Mouse (Mus musculus) C2C12 (cell line): Measurements from ENCODE around the gene Kdm4b. TPM values are rescaled to one million over a fixed set of nuclear protein-coding genes. Genes with fewer than 3 reads are reported as not detected.

Experiments
- H3K27me3 ChIP-seq: one replicate; pipeline ENCODE4 v1.6.1; 2011; ENCODE audit not compliant: control insufficient read depth, insufficient read depth, insufficient read length
- H3K36me3 ChIP-seq: one replicate; pipeline ENCODE4 v1.6.1; 2011; ENCODE audit not compliant: control insufficient read depth, insufficient read depth
- H3K4me3 ChIP-seq: one replicate; pipeline ENCODE4 v1.5.1; 2011; ENCODE audit warnings: mild to moderate bottlenecking, control low read depth; ENCODE audit not compliant: poor library complexity, insufficient read depth, severe bottlenecking
- H3K79me2 ChIP-seq: one replicate; pipeline ENCODE4 v1.6.1; 2011; ENCODE audit not compliant: control insufficient read depth, insufficient read depth
- H3K79me3 ChIP-seq: one replicate; pipeline ENCODE4 v1.6.1; 2011; ENCODE audit warnings: low read depth, control low read depth
- H3ac ChIP-seq: one replicate; pipeline ENCODE3; 2011; ENCODE audit warnings: low read depth; ENCODE audit not compliant: control insufficient read depth, insufficient read length
- CEBPB ChIP-seq: IDR thresholded peaks from one replicate; pipeline ENCODE4 v1.6.1; 2011; ENCODE audit warnings: low read depth, mild to moderate bottlenecking, control low read depth, moderate library complexity
- CTCF ChIP-seq: IDR thresholded peaks from one replicate; pipeline ENCODE4 v1.5.1; 2011; ENCODE audit not compliant: control insufficient read depth, insufficient read depth, insufficient read length
- FOSL1 ChIP-seq: IDR thresholded peaks from one replicate; pipeline ENCODE4 v1.8.0; 2011; ENCODE audit warnings: mild to moderate bottlenecking, low read length; ENCODE audit not compliant: poor library complexity, insufficient read depth, severe bottlenecking
- MAX ChIP-seq: IDR thresholded peaks from one replicate; pipeline ENCODE4 v1.6.1; 2011; ENCODE audit warnings: mild to moderate bottlenecking, control low read depth
- MYOD1 ChIP-seq: IDR thresholded peaks from one replicate; pipeline ENCODE4 v1.6.1; 2011; ENCODE audit warnings: low read depth; ENCODE audit not compliant: control insufficient read depth, insufficient read length
- MYOG ChIP-seq: IDR thresholded peaks from one replicate; pipeline ENCODE4 v1.6.1; 2011; ENCODE audit not compliant: control insufficient read depth, insufficient read length; ENCODE audit errors: extremely low read depth
- USF1 ChIP-seq: IDR thresholded peaks from one replicate; pipeline ENCODE4 v1.6.1; 2011; ENCODE audit warnings: low read depth, mild to moderate bottlenecking, control low read depth, moderate library complexity
- polyA plus RNA-seq: library from polyadenylated mRNA; unstranded; fragments of >200 nt; fragmentation: generic; extraction: Trizol; gene quantifications from one replicate; pipeline ENCODE4 v1.2.1, GENCODE M21; 2012; ENCODE audit warnings: missing spikeins

Gene Kdm4b
- polyA plus RNA-seq, 1 experiment = 10.1 TPM

DNA sequence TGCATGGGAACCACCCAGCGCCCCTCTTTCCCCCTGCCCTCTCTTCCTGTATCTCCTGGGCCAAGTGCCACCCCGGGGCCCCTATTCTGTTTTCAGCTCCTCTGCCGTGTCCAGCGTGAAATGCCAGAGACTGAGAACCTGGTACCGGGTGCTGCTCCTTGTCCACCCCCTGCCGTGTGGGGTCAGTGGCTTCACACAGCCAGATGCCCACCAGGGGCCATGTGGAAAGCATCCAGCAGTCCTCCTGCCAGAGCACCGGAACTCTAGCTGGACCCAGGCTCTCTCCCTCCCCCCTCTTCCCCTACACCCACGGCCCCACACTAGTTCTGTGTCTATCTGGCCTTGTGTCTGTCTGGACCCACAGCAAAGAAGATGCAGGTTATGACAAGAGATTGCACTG is 81.5 kb downstream of the Kdm4b start:
- H3ac ChIP-seq = no peak overlapping the region
- H3K27me3 ChIP-seq = no peaks in the 10 kb centered on the region
- TF ChIP-seq FOSL1 (no peak), CTCF (no peak), USF1 (no peak), CEBPB (no peak), MAX (no peak), MYOD1 (no peak), MYOG (no peak)
- H3K79me3 ChIP-seq = no peaks in the 10 kb centered on the region
- H3K36me3 ChIP-seq = peaks cover 10% of the 10 kb centered on the region
- no peak overlapping the region for H3K4me3 ChIP-seq
- no peaks in the 10 kb centered on the region for H3K79me2 ChIP-seq

- no peaks in the 10 kb centered on the region for H3K27me3 ChIP-seq
- no peaks in the 10 kb centered on the region for H3K79me3 ChIP-seq
- no peak overlapping the region for H3K4me3 ChIP-seq
- TF ChIP-seq FOSL1 = no peak
- no peak for TF ChIP-seq MYOD1
- no peak for TF ChIP-seq MYOG
- peaks cover 10% of the 10 kb centered on the region for H3K36me3 ChIP-seq
- no peaks in the 10 kb centered on the region for H3K79me2 ChIP-seq
- no peak overlapping the region for H3ac ChIP-seq
These were observed 83.2 kb downstream of the Kdm4b start for GRCm38 (mm10) chr17:56408965-56409625.

DNA sequence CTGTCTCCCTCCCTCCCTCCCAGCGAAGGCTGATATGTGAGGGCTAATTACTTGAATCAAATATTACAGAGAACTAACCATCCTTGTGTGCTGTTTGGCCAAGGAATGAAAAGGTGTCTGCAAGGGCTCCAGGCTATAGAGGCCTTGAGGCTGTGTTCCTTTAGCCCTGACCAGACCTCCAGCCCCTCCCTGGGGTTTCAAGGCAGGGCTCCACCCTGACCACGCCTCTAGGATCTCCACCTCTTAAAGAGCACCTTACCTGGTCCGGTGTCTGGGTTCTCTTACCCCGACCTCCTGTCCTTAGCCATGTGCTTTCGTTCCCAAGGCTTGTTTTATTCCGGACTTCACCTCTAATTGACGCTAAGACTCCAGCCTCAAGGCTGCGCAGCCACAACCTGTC is 83.9 kb downstream of the Kdm4b start:
- TF ChIP-seq MAX (no peak), FOSL1 (no peak), USF1 (no peak), CEBPB (no peak), MYOG (no peak), CTCF (no peak), MYOD1 (no peak)
- H3ac ChIP-seq = no peak overlapping the region
- peaks cover 10% of the 10 kb centered on the region for H3K36me3 ChIP-seq
- H3K27me3 ChIP-seq = no peaks in the 10 kb centered on the region
- no peak overlapping the region for H3K4me3 ChIP-seq
- no peaks in the 10 kb centered on the region for H3K79me3 ChIP-seq
- H3K79me2 ChIP-seq = no peaks in the 10 kb centered on the region

GRCm38 (mm10) chr17:56411437-56411836 is 85.6 kb downstream of the Kdm4b start:
- Histone ChIP-seq H3K27me3 (no peaks in the 10 kb centered on the region), H3K36me3 (peaks cover 23% of the 10 kb centered on the region), H3K79me3 (no peaks in the 10 kb centered on the region), H3K79me2 (no peaks in the 10 kb centered on the region), H3ac (no peak overlapping the region), H3K4me3 (no peak overlapping the region)
- no peak for TF ChIP-seq FOSL1

GRCm38 (mm10) chr17:56413113-56413512 is 87.3 kb downstream of the Kdm4b start:
- H3K36me3 ChIP-seq = peaks cover 30% of the 10 kb centered on the region
- TF ChIP-seq USF1 (no peak), CEBPB (no peak)
- no peaks in the 10 kb centered on the region for H3K79me2 ChIP-seq
- no peak overlapping the region for H3K4me3 ChIP-seq
- no peaks in the 10 kb centered on the region for H3K79me3 ChIP-seq
- H3K27me3 ChIP-seq = no peaks in the 10 kb centered on the region
- H3ac ChIP-seq = no peak overlapping the region

GRCm38 (mm10) chr17:56414785-56415184 is 88.9 kb downstream of the Kdm4b start:
- H3K27me3 ChIP-seq = no peaks in the 10 kb centered on the region
- no peak for TF ChIP-seq CEBPB
- TF ChIP-seq MYOD1 = no peak
- TF ChIP-seq CTCF = no peak
- TF ChIP-seq USF1 = no peak
- no peak for TF ChIP-seq FOSL1
- TF ChIP-seq MYOG = no peak
- no peak for TF ChIP-seq MAX
- H3K79me3 ChIP-seq = no peaks in the 10 kb centered on the region
- no peak overlapping the region for H3K4me3 ChIP-seq
- H3K79me2 ChIP-seq = no peaks in the 10 kb centered on the region
- H3ac ChIP-seq = no peak overlapping the region
- H3K36me3 ChIP-seq = peaks cover 41% of the 10 kb centered on the region
